Mouse (Mus musculus): Measurements from ENCODE around the gene Pwp2. TPM values are rescaled to one million over a fixed set of nuclear protein-coding genes. Genes with fewer than 3 reads are reported as not detected.
A peak's percentile ranks its signal among the peaks of the same experiment; 100 is the strongest.

Pwp2 gene
- polyA plus RNA-seq, 1 experiment from 2014 or later, result 4.2 TPM

- no peak overlapping the region for H3K4me2 ChIP-seq (replicated peaks; ENCODE audit: low read depth)
- no peak for TF ChIP-seq CTCF (IDR thresholded peaks at IDR 0.05; ENCODE audit: low read depth)
- 95% methylated on average over 9 of the region's 9 CpGs for WGBS
- H3K27ac ChIP-seq (ENCODE audit: low read depth, low read length), result no peak overlapping the region
- H3K9ac ChIP-seq (ENCODE audit: low read depth, low read length), result no peak overlapping the region
- H3K36me3 ChIP-seq (ENCODE audit: control insufficient read depth, insufficient read depth), result peaks cover 68% of the 10 kb centered on the region
- no peaks in the 10 kb centered on the region for H3K9me3 ChIP-seq (ENCODE audit: control insufficient read depth)
- 0 out of 2 replicates have a peak, but pooled peaks cover 3% of the 10 kb centered on the region for H3K4me1 ChIP-seq (replicated peaks; ENCODE audit: control insufficient read depth, insufficient read depth, low read length)
- no peaks in the 10 kb centered on the region for H3K27me3 ChIP-seq (replicated peaks; ENCODE audit: control insufficient read depth, insufficient read depth, low read length)
- ATAC-seq, result no peak
- H3K4me3 ChIP-seq (ENCODE audit: low read depth, low read length), result no peak overlapping the region
Measured at GRCm38 (mm10) chr10:78163241-78163640, 21.7 kb downstream of the Pwp2 start.

DNA sequence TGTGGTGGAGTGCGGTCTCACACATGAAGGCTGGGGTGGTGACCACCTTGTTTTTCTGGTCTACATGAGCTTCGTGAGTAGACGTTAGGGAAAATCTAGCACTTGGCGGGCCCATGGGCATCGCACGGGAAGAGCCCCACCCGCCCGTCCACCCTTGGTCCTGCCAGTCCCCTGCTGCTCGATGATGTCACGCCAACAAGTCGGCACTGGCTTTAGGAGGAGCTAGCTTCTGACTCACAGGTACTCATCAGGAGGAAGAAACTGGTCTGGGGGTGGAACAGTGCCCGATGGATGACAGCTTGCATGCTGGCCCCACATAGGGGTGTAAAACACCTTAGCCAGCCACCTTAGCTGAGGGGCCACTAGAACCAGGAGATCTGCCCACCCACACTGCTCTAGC is 22.3 kb downstream of the Pwp2 start:
- no peak for ATAC-seq
- Histone ChIP-seq H3K4me3 (ENCODE audit: low read depth, low read length) (no peak overlapping the region), H3K27ac (ENCODE audit: low read depth, low read length) (no peak overlapping the region)

DNA sequence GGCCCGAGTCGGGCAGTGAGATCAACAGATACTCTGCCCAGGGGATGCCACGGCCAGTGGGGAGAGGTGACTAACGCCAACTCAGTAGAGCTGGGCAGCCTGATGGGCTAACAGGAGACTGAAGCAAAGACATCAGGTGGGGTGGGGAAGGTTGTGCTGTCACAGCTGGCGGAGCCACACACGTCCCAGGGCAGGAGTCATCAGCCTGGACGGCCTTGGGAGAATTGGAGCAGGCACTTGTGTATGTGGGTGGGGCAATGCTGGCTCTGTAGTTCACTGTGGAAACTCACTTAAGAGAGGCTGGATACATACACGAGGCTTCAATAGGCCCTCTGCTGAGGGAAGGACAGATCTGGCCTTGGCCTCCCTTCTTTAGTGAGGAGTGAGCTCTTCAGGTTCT is 23.9 kb downstream of the Pwp2 start:
- no peak for TF ChIP-seq CTCF (IDR thresholded peaks at IDR 0.05; ENCODE audit: low read depth)
- H3K27me3 ChIP-seq (replicated peaks; ENCODE audit: control insufficient read depth, insufficient read depth, low read length), result no peaks in the 10 kb centered on the region
- ATAC-seq, result no peak
- H3K9me3 ChIP-seq (ENCODE audit: control insufficient read depth), result no peaks in the 10 kb centered on the region
- peaks cover 52% of the 10 kb centered on the region for H3K36me3 ChIP-seq (ENCODE audit: control insufficient read depth, insufficient read depth)
- no peak overlapping the region for H3K9ac ChIP-seq (ENCODE audit: low read depth, low read length)
- 0 out of 2 replicates have a peak, but pooled peaks cover 3% of the 10 kb centered on the region for H3K4me1 ChIP-seq (replicated peaks; ENCODE audit: control insufficient read depth, insufficient read depth, low read length)
- H3K27ac ChIP-seq (ENCODE audit: low read depth, low read length), result no peak overlapping the region
- whole genome bisulfite sequencing, result 82% methylated on average over 8 of the region's 8 CpGs
- no peak overlapping the region for H3K4me2 ChIP-seq (replicated peaks; ENCODE audit: low read depth)
- no peak overlapping the region for H3K4me3 ChIP-seq (ENCODE audit: low read depth, low read length)

More for the DNA sequence above, 22.3 kb downstream of the Pwp2 start:
- no peak for TF ChIP-seq CTCF (IDR thresholded peaks at IDR 0.05; ENCODE audit: low read depth)
- Histone ChIP-seq H3K36me3 (ENCODE audit: control insufficient read depth, insufficient read depth) (peaks cover 67% of the 10 kb centered on the region), H3K4me2 (replicated peaks; ENCODE audit: low read depth) (no peak overlapping the region), H3K27me3 (replicated peaks; ENCODE audit: control insufficient read depth, insufficient read depth, low read length) (no peaks in the 10 kb centered on the region), H3K4me1 (replicated peaks; ENCODE audit: control insufficient read depth, insufficient read depth, low read length) (0 out of 2 replicates have a peak, but pooled peaks cover 3% of the 10 kb centered on the region), H3K9me3 (ENCODE audit: control insufficient read depth) (no peaks in the 10 kb centered on the region), H3K9ac (ENCODE audit: low read depth, low read length) (no peak overlapping the region)
- WGBS, result 96% methylated on average over 12 of the region's 12 CpGs

- no peak overlapping the region for H3K9ac ChIP-seq (ENCODE audit: low read depth, low read length)
- TF ChIP-seq CTCF (IDR thresholded peaks at IDR 0.05; ENCODE audit: low read depth), result no peak
- ATAC-seq, result no peak
- 0 out of 2 replicates have a peak, but pooled peaks cover 3% of the 10 kb centered on the region for H3K4me1 ChIP-seq (replicated peaks; ENCODE audit: control insufficient read depth, insufficient read depth, low read length)
- peaks cover 46% of the 10 kb centered on the region for H3K36me3 ChIP-seq (ENCODE audit: control insufficient read depth, insufficient read depth)
- H3K4me2 ChIP-seq (replicated peaks; ENCODE audit: low read depth), result no peak overlapping the region
- H3K27me3 ChIP-seq (replicated peaks; ENCODE audit: control insufficient read depth, insufficient read depth, low read length), result no peaks in the 10 kb centered on the region
- WGBS, result 89% methylated on average over 16 of the region's 16 CpGs
- no peak overlapping the region for H3K27ac ChIP-seq (ENCODE audit: low read depth, low read length)
- no peak overlapping the region for H3K4me3 ChIP-seq (ENCODE audit: low read depth, low read length)
- H3K9me3 ChIP-seq (ENCODE audit: control insufficient read depth), result no peaks in the 10 kb centered on the region
Measured at GRCm38 (mm10) chr10:78160369-78161095, 24.4 kb downstream of the Pwp2 start.

- Histone ChIP-seq H3K4me3 (ENCODE audit: low read depth, low read length) (peak overlapping the region; percentile 6; the same call in 1 of the 2 replicates), H3K9me3 (ENCODE audit: control insufficient read depth) (no peaks in the 10 kb centered on the region), H3K27ac (ENCODE audit: low read depth, low read length) (0 out of 2 replicates have a peak overlapping the region, but pooled peaks have one; percentile 55), H3K27me3 (replicated peaks; ENCODE audit: control insufficient read depth, insufficient read depth, low read length) (no peaks in the 10 kb centered on the region), H3K4me2 (replicated peaks; ENCODE audit: low read depth) (peak overlapping the region; percentile 60), H3K9ac (ENCODE audit: low read depth, low read length) (no peak overlapping the region), H3K36me3 (ENCODE audit: control insufficient read depth, insufficient read depth) (peaks cover 40% of the 10 kb centered on the region), H3K4me1 (replicated peaks; ENCODE audit: control insufficient read depth, insufficient read depth, low read length) (0 out of 2 replicates have a peak, but pooled peaks cover 3% of the 10 kb centered on the region)
- WGBS, result under 1% methylated on average over 7 of the region's 7 CpGs
- peak; percentile 97 for TF ChIP-seq CTCF (IDR thresholded peaks at IDR 0.05; ENCODE audit: low read depth)
- ATAC-seq, result peak; percentile 68
Measured at GRCm38 (mm10) chr10:78159906-78160305, 25.0 kb downstream of the Pwp2 start.

DNA sequence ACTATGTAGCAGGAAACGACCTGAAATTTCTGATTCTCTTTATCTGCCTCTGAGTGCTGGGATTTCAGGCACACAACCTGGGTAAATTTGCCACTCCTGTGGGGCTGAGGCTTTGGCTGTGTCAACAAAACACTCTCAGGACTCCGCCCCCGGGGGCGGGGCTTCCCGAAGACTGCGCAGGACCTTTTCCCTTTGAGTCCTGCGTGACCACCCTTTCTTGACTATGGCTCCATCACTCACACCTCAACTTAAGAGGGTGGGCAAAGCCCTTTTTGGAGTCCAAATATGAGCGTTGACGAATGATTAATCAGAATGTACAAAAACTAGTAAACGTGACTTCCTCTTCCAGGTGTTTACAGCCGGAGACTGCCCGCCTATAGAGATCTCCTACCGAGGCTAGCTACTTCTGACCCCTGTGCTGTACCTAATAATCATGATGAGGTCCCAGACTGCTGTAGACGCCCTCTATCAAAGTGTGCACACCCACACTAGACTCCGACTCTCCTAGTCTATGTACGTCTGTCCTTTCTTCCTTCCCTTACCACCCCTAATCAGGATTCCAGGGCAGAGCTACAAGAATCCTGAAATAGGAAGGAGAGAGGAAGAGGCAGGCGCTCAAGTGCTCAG is 25.6 kb downstream of the Pwp2 start:
- Histone ChIP-seq H3K9ac (ENCODE audit: low read depth, low read length) (no peak overlapping the region), H3K9me3 (ENCODE audit: control insufficient read depth) (no peaks in the 10 kb centered on the region), H3K4me1 (replicated peaks; ENCODE audit: control insufficient read depth, insufficient read depth, low read length) (0 out of 2 replicates have a peak, but pooled peaks cover 3% of the 10 kb centered on the region), H3K36me3 (ENCODE audit: control insufficient read depth, insufficient read depth) (peaks cover 35% of the 10 kb centered on the region; the same call in 1 of the 2 replicates), H3K27ac (ENCODE audit: low read depth, low read length) (0 out of 2 replicates have a peak overlapping the region, but pooled peaks have one; percentile 55), H3K4me3 (ENCODE audit: low read depth, low read length) (peak overlapping the region; percentile 6; the same call in 1 of the 2 replicates), H3K27me3 (replicated peaks; ENCODE audit: control insufficient read depth, insufficient read depth, low read length) (no peaks in the 10 kb centered on the region), H3K4me2 (replicated peaks; ENCODE audit: low read depth) (peak overlapping the region; percentile 60)
- WGBS, result 9% methylated on average over 17 of the region's 17 CpGs
- peak; percentile 55 for ATAC-seq
- TF ChIP-seq CTCF (IDR thresholded peaks at IDR 0.05; ENCODE audit: low read depth), result no peak
